Mouse (Mus musculus) liver, embryonic 16.5 days (tissue): ENCODE data around the gene Sgip1. TPM values are rescaled to one million over a fixed set of nuclear protein-coding genes. Genes with fewer than 3 reads are reported as not detected.

Source experiments
- ATAC-seq: fragments of 200-750 bp; cut with Nextera tagmentation; 2 replicates; pipeline ENCODE4 v1.8.0; 2017; ENCODE audit warnings: low read depth, mild to moderate bottlenecking, moderate number of reproducible peaks, moderate library complexity
- H3K27ac ChIP-seq: fragments of 300-500 bp; sonication (generic); 2 replicates; pipeline ENCODE4 v1.5.1; 2014; ENCODE audit warnings: mild to moderate bottlenecking, low read length
- H3K27me3 ChIP-seq: fragments of 300-500 bp; sonication (generic); 2 replicates; pipeline ENCODE4 v1.6.1; 2014; ENCODE audit warnings: low read depth, low read length, mixed read lengths; ENCODE audit not compliant: control insufficient read depth, insufficient read depth
- H3K36me3 ChIP-seq: fragments of 300-500 bp; sonication (generic); 2 replicates; pipeline ENCODE4 v1.6.1; 2014; ENCODE audit warnings: mild to moderate bottlenecking; ENCODE audit not compliant: control insufficient read depth, insufficient read depth
- H3K4me1 ChIP-seq: fragments of 300-500 bp; sonication (generic); 2 replicates; pipeline ENCODE4 v1.6.1; 2014; ENCODE audit warnings: low read depth, low read length, mixed read lengths; ENCODE audit not compliant: control insufficient read depth
- H3K4me2 ChIP-seq: fragments of 300-500 bp; sonication (generic); 2 replicates; pipeline ENCODE4 v1.6.1; 2014; ENCODE audit warnings: low read depth, low read length, mixed read lengths
- H3K4me3 ChIP-seq: fragments of 300-500 bp; sonication (generic); 2 replicates; pipeline ENCODE4 v1.5.1; 2014; ENCODE audit warnings: low read depth, mild to moderate bottlenecking, low read length
- H3K9ac ChIP-seq: fragments of 300-500 bp; sonication (generic); 2 replicates; pipeline ENCODE4 v1.6.1; 2014; ENCODE audit warnings: low read depth, low read length
- H3K9me3 ChIP-seq: fragments of 300-500 bp; sonication (generic); replicated peaks from 2 replicates; pipeline ENCODE4 v1.6.1; 2016; ENCODE audit warnings: low read length; ENCODE audit not compliant: control insufficient read depth
- WGBS: fragments of 180-500 bp; shearing (Covaris S2); extraction: QIAGEN DNeasy Blood & Tissue Kit; methylation state at CpG from one replicate; pipeline ENCODE4 v1.1.7; 2014; ENCODE audit not compliant: insufficient replicate concordance; 5-methylcytosine and 5-hydroxymethylcytosine counted together
- polyA plus RNA-seq: library from polyadenylated mRNA; unstranded; fragments of >200 nt; fragmentation: Nextera tagmentation; extraction: Ambion mirVana; gene quantifications from 2 replicates; pipeline ENCODE4 v1.2.1, GENCODE M21; 2015

The Sgip1 gene
- polyA plus RNA-seq, 1 experiment from 2014 or later: 1.0 TPM

GRCm38 (mm10) chr4:102990595-102991340 lies 249.7 kb downstream of the Sgip1 start:
- no peak overlapping the region for H3K4me3 ChIP-seq
- H3K9me3 ChIP-seq: no peaks in the 10 kb centered on the region
- no peaks in the 10 kb centered on the region for H3K27me3 ChIP-seq
- H3K4me2 ChIP-seq: no peak overlapping the region
- no peak for ATAC-seq
- no peaks in the 10 kb centered on the region for H3K36me3 ChIP-seq
- no peaks in the 10 kb centered on the region for H3K4me1 ChIP-seq
- WGBS: 61% methylated on average over 11 of the region's 11 CpGs
- no peak overlapping the region for H3K9ac ChIP-seq
- no peak overlapping the region for H3K27ac ChIP-seq

- no peaks in the 10 kb centered on the region for H3K4me1 ChIP-seq
- no peak overlapping the region for H3K4me2 ChIP-seq
- ATAC-seq: no peak
- H3K9ac ChIP-seq: no peak overlapping the region
- no peak overlapping the region for H3K27ac ChIP-seq
- H3K36me3 ChIP-seq: no peaks in the 10 kb centered on the region
- 77% methylated on average over 3 of the region's 3 CpGs for WGBS
- no peak overlapping the region for H3K4me3 ChIP-seq
- H3K27me3 ChIP-seq: no peaks in the 10 kb centered on the region
- H3K9me3 ChIP-seq: no peaks in the 10 kb centered on the region
Measured at GRCm38 (mm10) chr4:102991685-102992084, 250.6 kb downstream of the Sgip1 start.

GRCm38 (mm10) chr4:103004681-103005080 lies 263.6 kb downstream of the Sgip1 start:
- 67% methylated on average over 4 of the region's 4 CpGs for whole genome bisulfite sequencing
- Histone ChIP-seq H3K4me2 (no peak overlapping the region), H3K27me3 (no peaks in the 10 kb centered on the region), H3K36me3 (no peaks in the 10 kb centered on the region), H3K4me3 (no peak overlapping the region), H3K27ac (no peak overlapping the region), H3K9me3 (no peaks in the 10 kb centered on the region), H3K9ac (no peak overlapping the region), H3K4me1 (no peaks in the 10 kb centered on the region)
- ATAC-seq: no peak

DNA sequence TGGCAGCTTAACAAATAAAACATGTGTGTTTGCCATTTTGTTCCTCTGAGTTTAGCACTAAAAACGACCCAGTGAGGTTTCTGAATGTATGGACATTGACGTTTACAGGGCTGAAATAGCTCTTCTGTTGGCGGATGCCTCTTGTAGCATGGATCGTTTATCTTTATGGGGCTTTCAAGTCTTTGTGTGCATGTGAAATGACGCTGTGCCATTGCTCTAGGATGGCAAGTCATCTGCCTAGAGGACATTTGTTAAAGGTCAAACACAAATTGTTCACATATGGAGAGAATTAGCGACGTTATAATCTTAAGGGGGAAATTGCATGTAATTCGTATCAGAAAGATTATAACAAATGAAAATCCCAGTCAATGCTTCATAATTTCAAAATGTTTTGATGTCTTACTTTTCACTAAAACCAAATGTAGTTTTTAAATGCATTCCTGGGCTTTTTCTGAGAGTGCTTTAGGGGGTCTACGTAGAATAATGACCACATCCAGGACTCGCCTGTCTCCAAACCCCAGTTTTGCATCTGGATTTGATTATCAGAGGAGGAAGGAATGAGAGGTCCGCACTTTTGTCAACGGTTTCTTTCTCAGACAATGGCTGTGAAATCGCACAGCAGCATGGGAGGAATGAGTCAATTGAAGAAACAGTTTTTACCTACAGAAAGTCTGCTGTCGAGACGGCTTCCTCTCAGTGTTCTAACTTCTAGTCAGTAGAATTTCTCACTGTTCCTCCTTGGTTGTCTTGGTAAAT lies 264.3 kb downstream of the Sgip1 start:
- H3K9me3 ChIP-seq: no peaks in the 10 kb centered on the region
- no peaks in the 10 kb centered on the region for H3K27me3 ChIP-seq
- H3K4me2 ChIP-seq: no peak overlapping the region
- no peak overlapping the region for H3K27ac ChIP-seq
- WGBS: 66% methylated on average over 15 of the region's 15 CpGs
- H3K9ac ChIP-seq: no peak overlapping the region
- no peaks in the 10 kb centered on the region for H3K36me3 ChIP-seq
- ATAC-seq: no peak
- no peak overlapping the region for H3K4me3 ChIP-seq
- H3K4me1 ChIP-seq: no peaks in the 10 kb centered on the region

DNA sequence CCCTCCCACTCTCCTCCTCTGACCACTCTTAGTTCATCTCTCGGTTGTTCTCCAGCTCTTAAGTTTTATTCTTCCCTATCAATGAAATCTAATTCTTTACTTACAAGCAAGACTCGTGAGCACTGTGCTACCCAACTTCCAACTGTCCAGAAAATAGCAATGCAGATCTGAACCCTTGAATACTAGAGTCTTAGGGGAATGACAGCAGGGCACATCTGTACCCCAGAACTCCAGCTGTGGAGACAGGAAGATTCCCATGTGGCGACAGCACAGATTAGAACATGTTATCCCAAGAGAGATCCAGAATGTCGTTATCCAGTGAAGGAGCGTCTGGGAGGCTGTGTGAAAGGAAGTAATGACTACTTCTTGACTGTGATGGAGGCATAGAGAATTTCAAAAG lies 265.2 kb downstream of the Sgip1 start:
- 64% methylated on average over 5 of the region's 5 CpGs for WGBS
- H3K36me3 ChIP-seq: no peaks in the 10 kb centered on the region
- ATAC-seq: no peak
- H3K9ac ChIP-seq: no peak overlapping the region
- no peaks in the 10 kb centered on the region for H3K9me3 ChIP-seq
- H3K27me3 ChIP-seq: no peaks in the 10 kb centered on the region
- H3K4me3 ChIP-seq: no peak overlapping the region
- H3K27ac ChIP-seq: no peak overlapping the region
- H3K4me2 ChIP-seq: no peak overlapping the region
- no peaks in the 10 kb centered on the region for H3K4me1 ChIP-seq

GRCm38 (mm10) chr4:103006943-103007418 lies 265.9 kb downstream of the Sgip1 start:
- ATAC-seq: no peak
- 23% methylated on average over 4 of the region's 4 CpGs for WGBS

DNA sequence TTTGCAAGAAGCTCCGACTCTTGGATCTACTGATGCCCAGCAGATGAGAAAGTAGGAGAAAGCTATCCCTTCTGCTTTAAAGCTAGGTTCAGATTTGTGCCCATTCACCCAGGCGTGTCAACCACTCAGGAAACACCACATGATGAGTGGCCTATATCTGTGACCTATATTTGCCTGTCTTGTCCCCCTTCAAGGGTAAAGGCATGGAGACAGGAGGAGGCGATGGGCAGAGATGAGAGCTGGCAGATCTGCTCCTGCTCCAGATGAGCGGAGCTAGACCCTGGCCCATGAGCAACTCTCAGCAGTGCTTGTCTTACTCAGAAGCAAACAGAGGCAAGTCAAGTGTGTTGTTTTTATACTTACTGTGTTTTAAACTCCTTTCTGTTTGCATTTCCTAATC lies 269.6 kb downstream of the Sgip1 start:
- no peaks in the 10 kb centered on the region for H3K4me1 ChIP-seq
- no peak overlapping the region for H3K4me2 ChIP-seq
- no peaks in the 10 kb centered on the region for H3K9me3 ChIP-seq
- 65% methylated on average over 4 of the region's 4 CpGs for WGBS
- H3K4me3 ChIP-seq: no peak overlapping the region
- no peaks in the 10 kb centered on the region for H3K36me3 ChIP-seq
- H3K27me3 ChIP-seq: no peaks in the 10 kb centered on the region
- no peak for ATAC-seq
- H3K27ac ChIP-seq: no peak overlapping the region
- H3K9ac ChIP-seq: no peak overlapping the region

More at GRCm38 (mm10) chr4:103006943-103007418, 265.9 kb downstream of the Sgip1 start:
- Histone ChIP-seq H3K9ac (no peak overlapping the region), H3K4me3 (no peak overlapping the region), H3K9me3 (no peaks in the 10 kb centered on the region), H3K36me3 (no peaks in the 10 kb centered on the region), H3K27ac (no peak overlapping the region), H3K4me1 (no peaks in the 10 kb centered on the region), H3K4me2 (no peak overlapping the region), H3K27me3 (no peaks in the 10 kb centered on the region)

- H3K9me3 ChIP-seq: no peaks in the 10 kb centered on the region
- WGBS: 47% methylated on average over 7 of the region's 7 CpGs
- no peak overlapping the region for H3K4me2 ChIP-seq
- H3K4me3 ChIP-seq: no peak overlapping the region
- ATAC-seq: no peak
- no peaks in the 10 kb centered on the region for H3K27me3 ChIP-seq
- no peaks in the 10 kb centered on the region for H3K4me1 ChIP-seq
- H3K27ac ChIP-seq: no peak overlapping the region
- no peak overlapping the region for H3K9ac ChIP-seq
- H3K36me3 ChIP-seq: no peaks in the 10 kb centered on the region
Measured at GRCm38 (mm10) chr4:103011823-103012222, 270.7 kb downstream of the Sgip1 start.

GRCm38 (mm10) chr4:103013490-103013889 lies 272.4 kb downstream of the Sgip1 start:
- Histone ChIP-seq H3K4me3 (no peak overlapping the region), H3K9me3 (no peaks in the 10 kb centered on the region), H3K36me3 (no peaks in the 10 kb centered on the region), H3K9ac (no peak overlapping the region), H3K4me1 (no peaks in the 10 kb centered on the region), H3K27ac (no peak overlapping the region), H3K4me2 (no peak overlapping the region), H3K27me3 (no peaks in the 10 kb centered on the region)
- ATAC-seq: no peak
- 33% methylated on average over 4 of the region's 4 CpGs for WGBS
